Mouse (Mus musculus) heart, embryonic 16.5 days (tissue): ENCODE results near the gene Ptprn. TPM values are rescaled to one million over a fixed set of nuclear protein-coding genes. Genes with fewer than 3 reads are reported as not detected.

ENCODE experiments used
- ATAC-seq: fragments of 200-750 bp; cut with Nextera tagmentation; replicated peaks from 2 replicates; pipeline ENCODE4 v1.8.0; 2017; ENCODE audit warnings: moderate number of reproducible peaks; ENCODE audit not compliant: insufficient read depth, low FRiP score; ENCODE audit errors: extremely low read depth
- H3K27ac ChIP-seq: fragments of 300-500 bp; sonication (generic); 2 replicates; pipeline ENCODE4 v1.5.1; 2014; ENCODE audit warnings: mild to moderate bottlenecking, low read length, control low read depth, moderate library complexity
- H3K27me3 ChIP-seq: fragments of 300-500 bp; sonication (generic); 2 replicates; pipeline ENCODE4 v1.6.1; 2014; ENCODE audit warnings: low read length, mixed read lengths; ENCODE audit not compliant: control insufficient read depth, insufficient read depth
- H3K36me3 ChIP-seq: fragments of 300-500 bp; sonication (generic); 2 replicates; pipeline ENCODE4 v1.6.1; 2014; ENCODE audit not compliant: control insufficient read depth, insufficient read depth
- H3K4me1 ChIP-seq: fragments of 300-500 bp; sonication (generic); 2 replicates; pipeline ENCODE4 v1.6.1; 2014; ENCODE audit warnings: low read length, mixed read lengths; ENCODE audit not compliant: control insufficient read depth, insufficient read depth
- H3K4me2 ChIP-seq: fragments of 300-500 bp; sonication (generic); 2 replicates; pipeline ENCODE4 v1.6.1; 2014; ENCODE audit warnings: low read depth, mild to moderate bottlenecking, control low read depth, low read length
- H3K4me3 ChIP-seq: fragments of 300-500 bp; sonication (generic); 2 replicates; pipeline ENCODE4 v1.5.1; 2014; ENCODE audit warnings: mild to moderate bottlenecking, control low read depth, low read length
- H3K9ac ChIP-seq: fragments of 300-500 bp; sonication (generic); 2 replicates; pipeline ENCODE4 v1.6.1; 2014; ENCODE audit warnings: low read length, control low read depth
- H3K9me3 ChIP-seq: fragments of 300-500 bp; sonication (generic); replicated peaks from 2 replicates; pipeline ENCODE4 v1.6.1; 2016; ENCODE audit warnings: low read length; ENCODE audit not compliant: control insufficient read depth
- WGBS: fragments of 180-500 bp; shearing (Covaris S2); extraction: QIAGEN DNeasy Blood & Tissue Kit; methylation state at CpG from one replicate; pipeline ENCODE4 v1.1.7; 2014; 5-methylcytosine and 5-hydroxymethylcytosine counted together
- polyA plus RNA-seq: library from polyadenylated mRNA; unstranded; fragments of >200 nt; fragmentation: Nextera tagmentation; extraction: Ambion mirVana; gene quantifications from 2 replicates; pipeline ENCODE4 v1.2.1, GENCODE M21; 2015

Gene Ptprn
- polyA plus RNA-seq, 1 experiment from 2014 or later, result 0.62 TPM

DNA sequence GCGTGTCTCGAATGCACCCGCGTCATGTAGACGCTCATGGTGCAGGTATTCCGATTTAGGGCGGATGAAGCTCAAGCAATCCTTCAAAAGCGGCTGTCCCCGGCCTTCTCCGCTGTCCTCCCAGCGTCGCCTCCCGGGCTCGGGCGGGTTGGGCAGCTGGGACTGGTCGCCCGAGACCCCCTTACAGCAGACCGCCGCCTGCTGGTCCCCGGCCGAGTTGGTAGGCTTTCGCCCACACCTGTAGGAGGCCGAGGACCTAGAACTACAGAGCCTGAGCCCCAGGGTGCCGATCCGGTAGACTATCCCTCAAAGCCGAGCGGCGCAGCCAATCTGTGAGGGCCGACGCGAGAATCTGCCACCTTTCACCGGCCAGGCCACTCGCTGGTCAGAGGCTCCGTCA, 44.8 kb downstream of the Ptprn start, which contains the start of gene Tuba4a:
Gene Tuba4a (minus strand): TSS at position 335 of the 400 bp plus-strand sequence.
- Histone ChIP-seq H3K27me3 (peaks cover 7% of the 10 kb centered on the region; the same call in 1 of the 2 replicates), H3K9ac (peak within 1 kb of the TSS; percentile 72), H3K36me3 (peaks cover 6% of the 10 kb centered on the region; the same call in 1 of the 2 replicates), H3K4me3 (peak within 1 kb of the TSS; percentile 71), H3K27ac (peak within 1 kb of the TSS; percentile 30), H3K4me1 (peaks cover 10% of the 10 kb centered on the region), H3K9me3 (no peaks in the 10 kb centered on the region), H3K4me2 (peak within 1 kb of the TSS; percentile 98)
- ATAC-seq, result peak; percentile 38; the same call in 1 of the 2 replicates
- under 1% methylated on average over 34 of the region's 34 CpGs for WGBS

DNA sequence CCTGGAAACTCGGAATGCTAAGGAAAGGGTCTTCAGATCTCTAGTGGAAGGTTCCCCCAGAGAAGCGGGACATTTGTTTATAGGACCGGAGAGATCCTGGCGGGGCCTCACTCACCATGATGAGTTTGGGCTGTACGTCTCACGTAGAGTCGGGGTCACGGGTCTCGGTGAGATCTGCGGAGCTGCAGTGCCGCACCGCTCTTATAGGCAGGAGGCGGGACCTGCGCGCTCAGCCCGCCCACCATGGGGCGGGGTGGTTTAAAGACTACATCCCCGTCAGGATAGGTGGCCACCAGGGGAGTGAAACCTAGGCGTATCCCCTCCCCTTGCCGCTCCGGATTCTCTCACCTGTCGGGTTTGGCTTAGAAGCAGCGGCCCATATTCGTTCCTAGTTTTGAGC, 45.2 kb downstream of the Ptprn start:
- H3K4me3 ChIP-seq, result peak overlapping the region; percentile 71
- H3K27me3 ChIP-seq, result peaks cover 7% of the 10 kb centered on the region; the same call in 1 of the 2 replicates
- peak overlapping the region; percentile 30; the same call in 1 of the 2 replicates for H3K27ac ChIP-seq
- peak overlapping the region; percentile 98 for H3K4me2 ChIP-seq
- under 1% methylated on average over 24 of the region's 24 CpGs for WGBS
- H3K9ac ChIP-seq, result peak overlapping the region; percentile 72
- ATAC-seq, result peak; percentile 89
- no peaks in the 10 kb centered on the region for H3K9me3 ChIP-seq
- peaks cover 10% of the 10 kb centered on the region for H3K4me1 ChIP-seq
- peaks cover 8% of the 10 kb centered on the region for H3K36me3 ChIP-seq

DNA sequence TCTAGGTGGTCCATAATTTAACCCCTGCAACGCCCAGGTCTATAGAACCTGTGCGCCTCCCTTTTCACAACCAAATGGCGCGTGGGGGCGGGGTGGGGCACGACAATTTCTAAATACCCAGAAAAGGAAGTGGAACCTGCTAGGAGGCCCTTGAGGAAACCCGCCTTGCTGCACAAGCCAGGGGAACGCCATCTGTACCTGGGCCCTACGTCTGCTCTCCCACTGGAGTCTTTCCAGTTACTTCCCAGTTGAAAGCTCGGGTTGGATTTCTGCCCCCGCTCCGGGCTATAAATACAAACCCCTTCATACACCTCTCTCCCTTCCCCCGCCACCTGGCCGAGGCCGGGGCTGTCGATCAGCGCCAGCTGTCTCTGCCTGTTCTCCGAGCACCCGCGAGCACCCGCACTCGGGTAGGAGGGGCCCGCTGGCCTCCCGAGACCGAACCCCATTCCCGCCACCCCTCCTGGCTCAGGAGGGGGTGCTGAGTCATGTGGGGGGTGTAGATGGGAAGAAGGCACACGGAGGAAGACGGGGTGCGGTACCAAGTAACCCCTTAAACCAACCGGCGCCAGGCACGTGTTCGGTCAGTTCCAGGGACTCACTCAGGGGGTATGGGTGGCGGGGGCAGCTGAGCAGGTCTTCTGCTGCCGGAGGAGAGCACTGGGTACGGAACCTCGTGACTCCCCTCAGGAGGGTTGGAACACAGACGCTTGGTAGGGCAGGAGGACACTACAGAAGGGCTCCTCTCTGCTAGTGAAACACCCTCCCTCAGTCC, 45.9 kb downstream of the Ptprn start:
- H3K9me3 ChIP-seq, result no peaks in the 10 kb centered on the region
- peaks cover 7% of the 10 kb centered on the region; the same call in 1 of the 2 replicates for H3K27me3 ChIP-seq
- H3K27ac ChIP-seq, result peak overlapping the region; percentile 30
- 1% methylated on average over 38 of the region's 38 CpGs for WGBS
- H3K36me3 ChIP-seq, result peaks cover 13% of the 10 kb centered on the region
- H3K4me1 ChIP-seq, result peaks cover 10% of the 10 kb centered on the region
- H3K9ac ChIP-seq, result peak overlapping the region; percentile 72
- ATAC-seq, result peak; percentile 30; the same call in 1 of the 2 replicates
- peak overlapping the region; percentile 71 for H3K4me3 ChIP-seq
- H3K4me2 ChIP-seq, result peak overlapping the region; percentile 98

DNA sequence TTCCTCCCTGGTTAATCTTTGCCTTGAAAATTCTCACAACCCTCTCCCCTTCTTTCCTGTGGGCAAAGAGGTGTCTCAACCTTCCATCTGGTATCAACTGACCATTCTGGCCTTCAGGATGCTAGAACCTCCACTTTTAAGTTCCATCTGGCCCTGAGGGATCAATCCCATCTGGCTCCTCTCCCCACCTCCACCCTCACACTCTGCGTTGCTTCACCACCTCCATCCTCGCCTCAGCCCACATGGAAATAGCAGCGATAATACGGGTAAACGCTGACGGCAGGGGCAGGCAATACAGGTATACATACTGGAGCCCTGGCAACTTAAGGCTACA, 46.4 kb downstream of the Ptprn start:
- Histone ChIP-seq H3K9ac (peak overlapping the region; percentile 72), H3K27me3 (peaks cover 7% of the 10 kb centered on the region; the same call in 1 of the 2 replicates), H3K9me3 (no peaks in the 10 kb centered on the region), H3K27ac (0 out of 2 replicates have a peak overlapping the region, but pooled peaks have one; percentile 17), H3K36me3 (peaks cover 17% of the 10 kb centered on the region), H3K4me1 (peaks cover 10% of the 10 kb centered on the region), H3K4me2 (peak overlapping the region; percentile 98), H3K4me3 (peak overlapping the region; percentile 71)
- WGBS, result 2% methylated on average over 6 of the region's 6 CpGs
- no peak for ATAC-seq

DNA sequence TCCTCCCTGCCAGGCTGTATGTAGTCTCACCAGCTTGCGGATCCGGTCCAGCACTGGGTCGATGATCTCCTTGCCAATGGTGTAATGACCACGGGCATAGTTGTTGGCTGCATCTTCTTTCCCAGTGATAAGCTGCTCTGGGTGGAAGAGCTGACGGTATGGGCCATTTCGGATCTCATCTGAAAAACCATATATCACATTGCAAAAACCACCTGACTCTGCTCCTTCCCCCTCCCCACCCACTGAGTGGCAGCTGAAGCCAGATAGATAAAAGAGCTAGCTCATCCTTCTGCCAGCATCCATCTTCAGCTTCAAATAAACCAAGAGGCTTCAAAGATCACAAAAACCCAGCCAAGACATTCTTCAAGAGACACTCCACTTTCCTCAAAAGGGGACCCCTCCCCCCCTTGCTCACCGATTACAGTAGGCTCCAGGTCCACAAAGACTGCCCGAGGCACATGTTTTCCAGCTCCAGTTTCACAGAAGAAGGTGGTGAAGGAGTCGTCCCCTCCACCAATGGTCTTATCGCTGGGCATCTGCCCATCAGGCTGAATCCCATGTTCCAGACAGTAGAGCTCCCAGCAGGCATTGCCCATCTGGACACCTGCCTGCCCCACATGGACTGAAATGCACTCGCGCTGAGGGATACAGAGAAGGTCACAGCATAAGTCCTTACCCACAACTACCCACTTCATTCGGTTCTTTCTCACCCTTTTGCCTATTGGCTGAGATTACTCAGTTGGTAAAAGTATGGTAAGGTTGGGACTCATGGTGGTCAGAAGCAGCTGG, 47.3 kb downstream of the Ptprn start:
- peaks cover 20% of the 10 kb centered on the region for H3K36me3 ChIP-seq
- no peak overlapping the region for H3K9ac ChIP-seq
- no peaks in the 10 kb centered on the region for H3K9me3 ChIP-seq
- no peak overlapping the region for H3K27ac ChIP-seq
- H3K27me3 ChIP-seq, result peaks cover 7% of the 10 kb centered on the region; the same call in 1 of the 2 replicates
- H3K4me3 ChIP-seq, result peak overlapping the region; percentile 71; the same call in 1 of the 2 replicates
- peaks cover 15% of the 10 kb centered on the region for H3K4me1 ChIP-seq
- ATAC-seq, result no peak
- 62% methylated on average over 13 of the region's 13 CpGs for WGBS
- peak overlapping the region; percentile 98 for H3K4me2 ChIP-seq

DNA sequence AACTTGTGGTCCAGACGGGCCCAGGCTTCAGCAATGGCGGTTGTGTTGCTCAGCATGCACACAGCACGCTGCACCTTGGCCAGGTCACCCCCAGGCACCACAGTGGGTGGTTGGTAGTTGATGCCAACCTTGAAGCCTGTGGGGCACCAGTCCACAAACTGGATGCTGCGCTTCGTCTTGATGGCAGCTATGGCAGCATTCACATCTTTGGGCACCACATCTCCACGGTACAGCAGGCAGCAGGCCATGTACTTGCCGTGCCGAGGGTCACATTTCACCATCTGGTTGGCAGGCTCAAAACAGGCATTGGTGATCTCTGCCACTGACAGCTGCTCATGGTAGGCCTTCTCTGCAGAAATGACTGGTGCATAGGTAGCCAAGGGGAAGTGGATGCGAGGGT, 48.5 kb downstream of the Ptprn start:
- WGBS, result 91% methylated on average over 9 of the region's 9 CpGs
- H3K27ac ChIP-seq, result no peak overlapping the region
- H3K36me3 ChIP-seq, result peaks cover 22% of the 10 kb centered on the region
- ATAC-seq, result no peak
- H3K9me3 ChIP-seq, result no peaks in the 10 kb centered on the region
- H3K27me3 ChIP-seq, result peaks cover 5% of the 10 kb centered on the region; the same call in 1 of the 2 replicates
- no peak overlapping the region for H3K9ac ChIP-seq
- no peak overlapping the region for H3K4me3 ChIP-seq
- peaks cover 22% of the 10 kb centered on the region for H3K4me1 ChIP-seq
- H3K4me2 ChIP-seq, result no peak overlapping the region

DNA sequence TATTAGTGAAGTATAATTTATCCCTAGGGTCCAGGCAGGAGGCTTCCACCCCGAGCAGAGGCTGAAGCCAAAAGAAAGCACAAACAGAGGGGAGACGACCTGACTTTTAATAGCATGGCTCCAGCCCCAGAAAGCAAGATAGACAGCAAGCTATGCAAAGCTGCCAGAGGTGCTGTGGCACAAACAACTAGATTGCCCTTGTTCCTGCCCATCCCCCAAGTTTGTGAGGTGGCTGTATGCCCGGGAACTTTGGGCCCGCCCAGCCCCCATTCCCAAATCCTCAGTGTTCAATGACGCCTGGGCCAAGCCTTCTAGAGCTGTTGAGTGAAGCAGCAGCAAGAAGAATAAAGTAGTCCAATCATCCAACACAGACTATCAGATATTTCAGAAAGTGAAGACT, 49.4 kb downstream of the Ptprn start:
- peaks cover 22% of the 10 kb centered on the region for H3K36me3 ChIP-seq
- peaks cover 26% of the 10 kb centered on the region for H3K4me1 ChIP-seq
- H3K9ac ChIP-seq, result no peak overlapping the region
- no peak for ATAC-seq
- no peaks in the 10 kb centered on the region; the same call in 1 of the 2 replicates for H3K27me3 ChIP-seq
- no peak overlapping the region for H3K4me3 ChIP-seq
- WGBS, result 61% methylated on average over 5 of the region's 5 CpGs
- H3K9me3 ChIP-seq, result no peaks in the 10 kb centered on the region
- peak overlapping the region; percentile 32; the same call in 1 of the 2 replicates for H3K27ac ChIP-seq
- no peak overlapping the region for H3K4me2 ChIP-seq

DNA sequence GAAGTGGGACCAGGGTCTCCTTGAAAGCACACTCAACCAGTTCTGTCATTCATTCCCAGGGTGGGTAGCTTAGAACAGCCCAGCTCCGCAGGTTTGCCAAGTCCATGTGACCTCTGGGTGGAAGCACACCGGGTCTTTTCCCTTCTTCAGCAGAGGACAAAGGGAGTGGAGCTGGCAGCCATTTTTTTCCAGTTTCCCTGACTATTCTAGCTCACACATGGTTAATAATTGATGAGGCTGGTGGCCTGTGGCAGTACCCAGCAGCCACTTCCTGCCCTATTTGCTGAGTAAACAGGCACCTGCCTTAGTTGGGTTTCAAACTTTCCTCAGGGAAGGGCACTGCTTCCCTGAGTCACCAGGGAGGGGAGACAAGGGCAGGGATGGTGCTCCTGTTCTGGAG, 49.9 kb downstream of the Ptprn start:
- H3K27me3 ChIP-seq, result no peaks in the 10 kb centered on the region; the same call in 1 of the 2 replicates
- no peak for ATAC-seq
- H3K4me3 ChIP-seq, result no peak overlapping the region
- H3K9me3 ChIP-seq, result no peaks in the 10 kb centered on the region
- H3K9ac ChIP-seq, result no peak overlapping the region
- 73% methylated on average over 2 of the region's 2 CpGs for WGBS
- H3K4me1 ChIP-seq, result peaks cover 24% of the 10 kb centered on the region
- peak overlapping the region; percentile 30; the same call in 1 of the 2 replicates for H3K27ac ChIP-seq
- no peak overlapping the region for H3K4me2 ChIP-seq
- H3K36me3 ChIP-seq, result peaks cover 22% of the 10 kb centered on the region
